Mouse (Mus musculus): ENCODE data around the gene Gm45618. TPM values are rescaled to one million over a fixed set of nuclear protein-coding genes. Genes with fewer than 3 reads are reported as not detected.

The Gm45618 gene
- polyA plus RNA-seq, 1 experiment from 2014 or later: not detected

GRCm38 (mm10) chr7:142091848-142092247 lies 28.7 kb downstream of the Gm45618 start:
- Histone ChIP-seq H3K9me3 (no peaks in the 10 kb centered on the region), H3K4me3 (no peak overlapping the region), H3K4me2 (replicated peaks) (no peak overlapping the region), H3K9ac (no peak overlapping the region), H3K36me3 (no peaks in the 10 kb centered on the region), H3K4me1 (peaks cover 34% of the 10 kb centered on the region), H3K27ac (no peak overlapping the region), H3K27me3 (peaks cover 98% of the 10 kb centered on the region)
- no peak for ATAC-seq (ENCODE audit: low FRiP score, low read depth)
- 4% methylated on average over 4 of the region's 4 CpGs for WGBS

- ATAC-seq (ENCODE audit: low FRiP score, low read depth): no peak
- Histone ChIP-seq H3K4me2 (replicated peaks) (no peak overlapping the region), H3K9ac (peak overlapping the region; percentile 25; the same call in 1 of the 2 replicates), H3K36me3 (no peaks in the 10 kb centered on the region), H3K9me3 (no peaks in the 10 kb centered on the region), H3K4me1 (peaks cover 31% of the 10 kb centered on the region), H3K27me3 (peaks cover 98% of the 10 kb centered on the region), H3K4me3 (no peak overlapping the region), H3K27ac (no peak overlapping the region; the same call in 1 of the 2 replicates)
- WGBS: 62% methylated on average over 17 of the region's 17 CpGs
Observed at GRCm38 (mm10) chr7:142089648-142090447, 30.7 kb downstream of the Gm45618 start.

DNA sequence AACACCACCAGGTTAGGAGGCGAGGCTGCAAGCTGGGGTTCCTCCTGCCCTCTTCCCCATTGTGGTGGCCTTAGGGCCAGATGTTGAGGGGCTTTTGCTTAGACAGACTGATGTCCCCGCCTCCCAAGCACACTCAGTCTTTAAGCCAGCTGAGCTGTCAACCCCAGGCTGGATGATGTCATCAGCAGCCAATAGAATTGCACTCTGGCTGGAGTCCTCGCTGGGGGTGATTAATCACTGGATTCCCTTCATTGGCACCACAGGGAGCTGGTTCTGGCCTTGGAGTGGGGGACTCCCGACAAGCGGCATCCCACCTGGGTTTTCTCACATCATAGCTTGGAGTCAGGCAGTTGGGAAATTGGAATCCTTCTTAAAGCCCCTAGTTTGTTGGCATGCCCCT lies 31.6 kb downstream of the Gm45618 start:
- Histone ChIP-seq H3K4me1 (peaks cover 32% of the 10 kb centered on the region), H3K36me3 (no peaks in the 10 kb centered on the region), H3K4me2 (replicated peaks) (no peak overlapping the region), H3K27me3 (peaks cover 98% of the 10 kb centered on the region), H3K9ac (no peak overlapping the region), H3K27ac (no peak overlapping the region), H3K4me3 (no peak overlapping the region), H3K9me3 (no peaks in the 10 kb centered on the region)
- 2% methylated on average over 5 of the region's 5 CpGs for WGBS
- peak; percentile 28; the same call in 1 of the 2 replicates for ATAC-seq (ENCODE audit: low FRiP score, low read depth)

- no peak for ATAC-seq (ENCODE audit: low FRiP score, low read depth)
- Histone ChIP-seq H3K27me3 (peaks cover 98% of the 10 kb centered on the region), H3K4me3 (no peak overlapping the region), H3K9me3 (no peaks in the 10 kb centered on the region), H3K4me2 (replicated peaks) (no peak overlapping the region), H3K9ac (no peak overlapping the region), H3K36me3 (no peaks in the 10 kb centered on the region), H3K4me1 (peaks cover 39% of the 10 kb centered on the region), H3K27ac (no peak overlapping the region)
- WGBS: 77% methylated on average over 1 of the region's 1 CpGs
Observed at GRCm38 (mm10) chr7:142087069-142087652, 33.4 kb downstream of the Gm45618 start.

DNA sequence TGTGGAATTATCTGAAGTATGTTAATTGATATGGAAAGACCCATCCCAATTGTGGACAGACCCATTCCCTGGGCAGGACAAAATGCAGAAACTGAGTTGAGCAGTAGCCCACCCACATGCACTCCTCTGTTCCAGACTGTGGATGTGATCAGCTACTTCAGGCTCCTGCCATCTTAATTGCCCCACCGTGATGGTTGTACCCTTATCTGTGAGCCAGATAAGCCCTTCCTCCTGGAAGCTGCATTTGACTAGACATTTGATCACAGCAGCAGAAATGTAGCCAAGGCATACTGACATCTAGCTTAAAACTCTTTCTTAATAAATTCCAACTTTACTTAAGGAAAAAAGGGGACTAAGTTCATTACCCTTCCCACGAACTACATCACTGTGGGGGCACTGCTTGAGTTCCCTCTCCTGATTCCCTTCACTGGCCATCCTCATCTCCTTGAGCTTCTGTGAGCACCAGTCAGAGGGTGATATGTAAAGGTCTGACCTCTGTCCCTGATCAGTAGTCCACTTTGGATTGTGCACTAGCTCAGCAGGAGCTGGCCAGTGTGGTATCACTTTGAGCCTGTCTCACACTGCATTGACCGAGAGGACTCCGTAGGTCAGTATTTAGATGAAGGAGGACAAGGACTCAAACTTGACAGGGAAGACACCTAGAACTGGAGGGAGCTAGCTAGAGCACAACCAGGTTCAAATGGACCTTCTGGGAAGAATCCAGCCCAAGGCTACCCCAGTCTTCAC lies 34.2 kb downstream of the Gm45618 start:
- Histone ChIP-seq H3K27me3 (peaks cover 98% of the 10 kb centered on the region), H3K4me1 (peaks cover 41% of the 10 kb centered on the region), H3K27ac (no peak overlapping the region), H3K4me3 (no peak overlapping the region), H3K4me2 (replicated peaks) (no peak overlapping the region), H3K9ac (no peak overlapping the region), H3K36me3 (no peaks in the 10 kb centered on the region), H3K9me3 (no peaks in the 10 kb centered on the region)
- ATAC-seq (ENCODE audit: low FRiP score, low read depth): no peak
- 84% methylated on average over 4 of the region's 4 CpGs for WGBS

DNA sequence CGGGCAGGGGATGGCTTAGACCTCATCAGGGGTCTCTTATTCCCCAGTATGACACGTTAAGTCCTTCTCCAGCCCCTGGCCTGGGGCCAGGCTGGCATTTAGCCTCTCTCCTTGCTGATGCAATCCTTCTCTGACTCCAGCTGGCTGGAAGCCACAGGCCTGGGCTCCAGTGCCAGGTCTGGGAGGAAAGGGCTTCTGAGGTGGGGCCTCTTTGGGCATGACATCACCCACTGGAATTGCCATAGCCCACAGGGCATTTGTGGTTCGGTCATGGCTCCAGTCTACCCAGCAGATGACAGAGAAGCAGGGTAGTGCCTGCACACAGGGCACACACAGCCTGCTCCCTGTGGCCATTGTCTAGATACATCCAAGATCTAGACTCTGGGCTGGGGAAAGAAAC lies 35.7 kb downstream of the Gm45618 start:
- Histone ChIP-seq H3K36me3 (no peaks in the 10 kb centered on the region), H3K9ac (no peak overlapping the region), H3K4me2 (replicated peaks) (no peak overlapping the region), H3K4me1 (peaks cover 41% of the 10 kb centered on the region), H3K27ac (no peak overlapping the region; the same call in 1 of the 2 replicates), H3K9me3 (no peaks in the 10 kb centered on the region), H3K27me3 (peaks cover 98% of the 10 kb centered on the region), H3K4me3 (no peak overlapping the region)
- ATAC-seq (ENCODE audit: low FRiP score, low read depth): no peak
- WGBS: 42% methylated on average over 3 of the region's 3 CpGs

DNA sequence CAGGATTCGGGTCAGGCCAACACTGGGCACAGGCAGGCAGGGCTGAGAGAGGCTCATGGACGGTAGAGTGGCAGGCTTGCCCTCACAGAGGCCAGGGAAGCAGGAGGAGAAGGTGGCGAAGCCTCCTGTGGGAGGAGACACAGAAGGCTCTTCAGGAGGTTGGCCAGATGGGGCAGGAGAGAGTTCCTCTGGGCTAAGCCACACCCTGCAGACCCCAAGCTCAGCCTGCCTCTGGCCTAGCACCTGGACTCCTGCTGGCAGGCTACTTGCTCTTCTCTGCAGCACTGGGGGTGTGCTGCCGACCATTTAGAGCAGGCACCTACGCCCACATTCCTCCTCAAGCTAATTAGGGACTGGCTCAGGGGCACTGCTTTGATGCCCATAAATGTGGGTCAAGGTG lies 36.1 kb downstream of the Gm45618 start:
- Histone ChIP-seq H3K9me3 (no peaks in the 10 kb centered on the region), H3K36me3 (no peaks in the 10 kb centered on the region), H3K9ac (peak overlapping the region; percentile 31; the same call in 1 of the 2 replicates), H3K27me3 (peaks cover 98% of the 10 kb centered on the region), H3K4me2 (replicated peaks) (0 out of 2 replicates have a peak overlapping the region, but pooled peaks have one; percentile 15), H3K27ac (no peak overlapping the region; the same call in 1 of the 2 replicates), H3K4me1 (peaks cover 39% of the 10 kb centered on the region), H3K4me3 (no peak overlapping the region)
- 10% methylated on average over 5 of the region's 5 CpGs for WGBS
- ATAC-seq (ENCODE audit: low FRiP score, low read depth): no peak

- no peaks in the 10 kb centered on the region for H3K9me3 ChIP-seq
- H3K36me3 ChIP-seq: no peaks in the 10 kb centered on the region
- H3K27ac ChIP-seq: no peak overlapping the region; the same call in 1 of the 2 replicates
- peaks cover 98% of the 10 kb centered on the region for H3K27me3 ChIP-seq
- 0 out of 2 replicates have a peak overlapping the region, but pooled peaks have one; percentile 15 for H3K4me2 ChIP-seq (replicated peaks)
- H3K4me3 ChIP-seq: no peak overlapping the region
- no peak for ATAC-seq (ENCODE audit: low FRiP score, low read depth)
- 27% methylated on average over 12 of the region's 12 CpGs for WGBS
- peaks cover 32% of the 10 kb centered on the region for H3K4me1 ChIP-seq
- H3K9ac ChIP-seq: 0 out of 2 replicates have a peak overlapping the region, but pooled peaks have one; percentile 31
Observed at GRCm38 (mm10) chr7:142083588-142084317, 36.8 kb downstream of the Gm45618 start.

GRCm38 (mm10) chr7:142082607-142083006 lies 37.9 kb downstream of the Gm45618 start:
- Histone ChIP-seq H3K4me1 (peaks cover 25% of the 10 kb centered on the region), H3K27me3 (peaks cover 95% of the 10 kb centered on the region), H3K4me3 (peak overlapping the region; percentile 44), H3K27ac (no peak overlapping the region), H3K4me2 (replicated peaks) (peak overlapping the region; percentile 64), H3K9ac (peak overlapping the region; percentile 58; the same call in 1 of the 2 replicates), H3K9me3 (no peaks in the 10 kb centered on the region), H3K36me3 (no peaks in the 10 kb centered on the region)
- WGBS: 20% methylated on average over 13 of the region's 16 CpGs
- ATAC-seq (ENCODE audit: low FRiP score, low read depth): no peak

DNA sequence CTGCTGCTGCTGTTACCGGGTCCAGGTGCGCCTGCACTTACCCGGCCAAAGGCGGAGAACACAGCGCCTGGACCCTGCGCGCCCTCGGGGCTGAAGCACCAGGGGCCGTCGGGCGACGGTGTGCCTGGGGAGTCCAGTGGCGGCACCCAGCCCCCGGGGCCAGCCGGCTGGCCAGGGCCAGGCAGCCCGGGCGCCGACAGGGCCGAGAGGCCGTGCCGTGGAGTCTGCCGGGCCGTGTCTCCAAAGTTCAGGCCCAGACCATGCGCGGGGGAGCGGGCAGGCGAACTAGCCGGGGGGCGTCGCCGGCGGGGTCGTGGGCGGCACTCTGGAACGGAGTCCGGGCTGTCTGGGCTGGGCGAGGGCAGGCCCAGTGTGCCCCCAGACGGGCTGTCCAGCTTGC lies 38.4 kb downstream of the Gm45618 start:
- no peak for ATAC-seq (ENCODE audit: low FRiP score, low read depth)

GRCm38 (mm10) chr7:142081736-142082135 lies 38.8 kb downstream of the Gm45618 start:
- peak overlapping the region; percentile 44 for H3K4me3 ChIP-seq
- WGBS: 27% methylated on average over 14 of the region's 17 CpGs
- no peak for ATAC-seq (ENCODE audit: low FRiP score, low read depth)
- H3K4me1 ChIP-seq: peaks cover 25% of the 10 kb centered on the region
- no peaks in the 10 kb centered on the region for H3K9me3 ChIP-seq
- H3K27ac ChIP-seq: no peak overlapping the region
- peak overlapping the region; percentile 64 for H3K4me2 ChIP-seq (replicated peaks)
- no peaks in the 10 kb centered on the region for H3K36me3 ChIP-seq
- peak overlapping the region; percentile 58; the same call in 1 of the 2 replicates for H3K9ac ChIP-seq
- peaks cover 93% of the 10 kb centered on the region for H3K27me3 ChIP-seq

More for the DNA sequence above, 38.4 kb downstream of the Gm45618 start:
- Histone ChIP-seq H3K4me1 (peaks cover 25% of the 10 kb centered on the region), H3K9me3 (no peaks in the 10 kb centered on the region), H3K27me3 (peaks cover 92% of the 10 kb centered on the region), H3K27ac (no peak overlapping the region), H3K36me3 (no peaks in the 10 kb centered on the region), H3K9ac (peak overlapping the region; percentile 58), H3K4me3 (peak overlapping the region; percentile 44), H3K4me2 (replicated peaks) (peak overlapping the region; percentile 64)
- 3% methylated on average over 38 of the region's 38 CpGs for WGBS
